Mouse (Mus musculus): ENCODE data around the gene Cd47.
A peak's percentile ranks its signal among the peaks of the same experiment; 100 is the strongest.

- no peak for TF ChIP-seq EP300 (IDR thresholded peaks at IDR 0.05; ENCODE audit: low read depth)
- TF ChIP-seq CTCF (IDR thresholded peaks at IDR 0.05; ENCODE audit: low read depth), result peak; percentile 78
Observed at GRCm38 (mm10) chr16:49892945-49893344, 92.6 kb downstream of the Cd47 start.

Measured in liver, postnatal 0 days (tissue).